Mouse (Mus musculus) kidney, embryonic 16.5 days (tissue): ENCODE results near the gene Prss46. TPM values are rescaled to one million over a fixed set of nuclear protein-coding genes. Genes with fewer than 3 reads are reported as not detected.
A peak's percentile ranks its signal among the peaks of the same experiment; 100 is the strongest.

ENCODE experiments used
- ATAC-seq: fragments of 200-750 bp; cut with Nextera tagmentation; 2 replicates; pipeline ENCODE4 v1.8.0; 2017; ENCODE audit warnings: moderate TSS enrichment; ENCODE audit not compliant: low FRiP score, low TSS enrichment
- H3K27ac ChIP-seq: fragments of 300-500 bp; sonication (generic); 2 replicates; pipeline ENCODE4 v1.5.1; 2014; ENCODE audit warnings: low read length
- H3K27me3 ChIP-seq: fragments of 300-500 bp; sonication (generic); 2 replicates; pipeline ENCODE4 v1.6.1; 2014; ENCODE audit warnings: low read length, control low read depth, mixed read lengths; ENCODE audit not compliant: insufficient read depth
- H3K36me3 ChIP-seq: fragments of 300-500 bp; sonication (generic); 2 replicates; pipeline ENCODE4 v1.6.1; 2014; ENCODE audit warnings: low read length, control low read depth, mixed read lengths; ENCODE audit not compliant: insufficient read depth
- H3K4me1 ChIP-seq: fragments of 300-500 bp; sonication (generic); 2 replicates; pipeline ENCODE4 v1.6.1; 2014; ENCODE audit warnings: low read length, control low read depth, mixed read lengths; ENCODE audit not compliant: insufficient read depth
- H3K4me2 ChIP-seq: fragments of 300-500 bp; sonication (generic); replicated peaks from 2 replicates; pipeline ENCODE4 v1.6.1; 2014; ENCODE audit warnings: low read depth, low read length
- H3K4me3 ChIP-seq: fragments of 300-500 bp; sonication (generic); 2 replicates; pipeline ENCODE4 v1.5.1; 2014; ENCODE audit warnings: mild to moderate bottlenecking, low read length
- H3K9ac ChIP-seq: fragments of 300-500 bp; sonication (generic); replicated peaks from 2 replicates; pipeline ENCODE4 v1.6.1; 2014; ENCODE audit warnings: low read length
- H3K9me3 ChIP-seq: fragments of 300-500 bp; sonication (generic); 2 replicates; pipeline ENCODE4 v1.6.1; 2016; ENCODE audit warnings: low read length, control low read depth
- WGBS: fragments of 180-500 bp; shearing (Covaris S2); extraction: QIAGEN DNeasy Blood & Tissue Kit; methylation state at CpG from one replicate; pipeline ENCODE4 v1.1.7; 2014; 5-methylcytosine and 5-hydroxymethylcytosine counted together
- polyA plus RNA-seq: library from polyadenylated mRNA; unstranded; fragments of >200 nt; fragmentation: Nextera tagmentation; extraction: Ambion mirVana; gene quantifications from 2 replicates; pipeline ENCODE4 v1.2.1, GENCODE M21; 2015

Gene Prss46
- polyA plus RNA-seq, 1 experiment from 2014 or later, result not detected

- Histone ChIP-seq H3K9ac (no peak overlapping the region), H3K27ac (no peak overlapping the region), H3K4me2 (no peak overlapping the region), H3K4me1 (no peaks in the 10 kb centered on the region), H3K27me3 (no peaks in the 10 kb centered on the region), H3K9me3 (no peaks in the 10 kb centered on the region), H3K36me3 (no peaks in the 10 kb centered on the region), H3K4me3 (no peak overlapping the region)
- no peak for ATAC-seq
- WGBS, result 78% methylated on average over 7 of the region's 7 CpGs
Observed at GRCm38 (mm10) chr9:110825832-110826231, 18.5 kb upstream of the Prss46 start.

GRCm38 (mm10) chr9:110826390-110826789 lies 17.9 kb upstream of the Prss46 start, which contains the start of gene Prss43:
TSS of gene Prss43 (plus strand) at chr9:110826690.
- WGBS, result 78% methylated on average over 3 of the region's 3 CpGs
- no peak for ATAC-seq

GRCm38 (mm10) chr9:110833021-110833420 lies 11.3 kb upstream of the Prss46 start:
- no peak for ATAC-seq
- Histone ChIP-seq H3K27me3 (no peaks in the 10 kb centered on the region), H3K4me3 (no peak overlapping the region), H3K27ac (no peak overlapping the region), H3K9ac (no peak overlapping the region), H3K36me3 (no peaks in the 10 kb centered on the region), H3K4me1 (no peaks in the 10 kb centered on the region), H3K9me3 (no peaks in the 10 kb centered on the region), H3K4me2 (no peak overlapping the region)
- WGBS, result 72% methylated on average over 5 of the region's 5 CpGs

More at GRCm38 (mm10) chr9:110826390-110826789, 17.9 kb upstream of the Prss46 start, which contains the start of gene Prss43:
- Histone ChIP-seq H3K27ac (no peak within 1 kb of the TSS), H3K27me3 (no peaks in the 10 kb centered on the region), H3K4me3 (no peak within 1 kb of the TSS), H3K9me3 (no peaks in the 10 kb centered on the region), H3K36me3 (no peaks in the 10 kb centered on the region), H3K4me1 (no peaks in the 10 kb centered on the region), H3K4me2 (no peak within 1 kb of the TSS), H3K9ac (no peak within 1 kb of the TSS)

GRCm38 (mm10) chr9:110834411-110834810 lies 9.9 kb upstream of the Prss46 start, which contains the start of gene Prss45:
TSS of gene Prss45 (plus strand) at chr9:110834588.
- Histone ChIP-seq H3K36me3 (no peaks in the 10 kb centered on the region), H3K4me1 (no peaks in the 10 kb centered on the region), H3K4me2 (no peak within 1 kb of the TSS), H3K9me3 (no peaks in the 10 kb centered on the region), H3K27me3 (no peaks in the 10 kb centered on the region), H3K9ac (no peak within 1 kb of the TSS), H3K27ac (no peak within 1 kb of the TSS), H3K4me3 (no peak within 1 kb of the TSS)
- ATAC-seq, result no peak
- 79% methylated on average over 19 of the region's 19 CpGs for WGBS

- H3K9ac ChIP-seq, result no peak overlapping the region
- H3K36me3 ChIP-seq, result no peaks in the 10 kb centered on the region
- no peak overlapping the region for H3K4me3 ChIP-seq
- H3K4me1 ChIP-seq, result no peaks in the 10 kb centered on the region
- ATAC-seq, result peak; percentile 39; the same call in 1 of the 2 replicates
- H3K27ac ChIP-seq, result no peak overlapping the region
- H3K4me2 ChIP-seq, result no peak overlapping the region
- no peaks in the 10 kb centered on the region for H3K27me3 ChIP-seq
- H3K9me3 ChIP-seq, result no peaks in the 10 kb centered on the region
- WGBS, result 38% methylated on average over 10 of the region's 10 CpGs
Observed at GRCm38 (mm10) chr9:110834961-110835360, 9.3 kb upstream of the Prss46 start.

- WGBS, result 51% methylated on average over 2 of the region's 2 CpGs
- ATAC-seq, result no peak
- peaks cover 4% of the 10 kb centered on the region for H3K4me1 ChIP-seq
- H3K9ac ChIP-seq, result no peak overlapping the region
- H3K27ac ChIP-seq, result no peak overlapping the region
- no peak overlapping the region for H3K4me2 ChIP-seq
- no peaks in the 10 kb centered on the region for H3K9me3 ChIP-seq
- H3K4me3 ChIP-seq, result no peak overlapping the region
- H3K36me3 ChIP-seq, result no peaks in the 10 kb centered on the region
- no peaks in the 10 kb centered on the region for H3K27me3 ChIP-seq
Observed at GRCm38 (mm10) chr9:110836112-110836511, 8.2 kb upstream of the Prss46 start.

- Histone ChIP-seq H3K4me2 (no peak overlapping the region), H3K4me3 (no peak overlapping the region), H3K9me3 (no peaks in the 10 kb centered on the region), H3K36me3 (no peaks in the 10 kb centered on the region), H3K27ac (no peak overlapping the region), H3K9ac (no peak overlapping the region), H3K4me1 (peaks cover 10% of the 10 kb centered on the region), H3K27me3 (no peaks in the 10 kb centered on the region)
- no peak for ATAC-seq
- 78% methylated on average over 6 of the region's 6 CpGs for WGBS
Observed at GRCm38 (mm10) chr9:110840905-110841304, 3.4 kb upstream of the Prss46 start.

GRCm38 (mm10) chr9:110841438-110841837 lies 2.9 kb upstream of the Prss46 start:
- ATAC-seq, result no peak
- Histone ChIP-seq H3K4me2 (no peak overlapping the region), H3K9me3 (no peaks in the 10 kb centered on the region), H3K36me3 (no peaks in the 10 kb centered on the region), H3K4me1 (peaks cover 10% of the 10 kb centered on the region), H3K27me3 (no peaks in the 10 kb centered on the region), H3K4me3 (no peak overlapping the region), H3K9ac (no peak overlapping the region), H3K27ac (no peak overlapping the region)
- WGBS, result 41% methylated on average over 2 of the region's 2 CpGs

- Histone ChIP-seq H3K4me2 (no peak overlapping the region), H3K4me1 (no peaks in the 10 kb centered on the region), H3K27ac (no peak overlapping the region), H3K9me3 (no peaks in the 10 kb centered on the region), H3K4me3 (no peak overlapping the region), H3K36me3 (no peaks in the 10 kb centered on the region), H3K27me3 (no peaks in the 10 kb centered on the region), H3K9ac (no peak overlapping the region)
- WGBS, result 66% methylated on average over 7 of the region's 7 CpGs
- no peak for ATAC-seq
Observed at GRCm38 (mm10) chr9:110849162-110849561, 4.9 kb downstream of the Prss46 start.

- H3K9me3 ChIP-seq, result no peaks in the 10 kb centered on the region
- no peak overlapping the region for H3K4me2 ChIP-seq
- H3K4me1 ChIP-seq, result peaks cover 12% of the 10 kb centered on the region
- H3K9ac ChIP-seq, result no peak overlapping the region
- no peak for ATAC-seq
- H3K27me3 ChIP-seq, result peaks cover 12% of the 10 kb centered on the region
- no peak overlapping the region for H3K27ac ChIP-seq
- 64% methylated on average over 7 of the region's 7 CpGs for WGBS
- no peak overlapping the region for H3K4me3 ChIP-seq
- H3K36me3 ChIP-seq, result no peaks in the 10 kb centered on the region
Observed at GRCm38 (mm10) chr9:110855903-110856302, 11.6 kb downstream of the Prss46 start.
